Mouse (Mus musculus): ENCODE measurements around the gene Pkp3.
"Not testable (repeated sequence)": the region's sequence is repeated elsewhere in the genome, so short reads cannot be mapped to it uniquely, and the experiment has no call there.

Pkp3 gene

GRCm38 (mm10) chr7:141077841-141078240 lies at the start of gene Pkp3:
Gene Pkp3 (plus strand): TSS chr7:141078218.
- in situ Hi-C loops (cut with MseI, MboI), result no loop called here

GRCm38 (mm10) chr7:141028831-141029230 lies 49.2 kb upstream of the Pkp3 start, which contains the start of gene Gm17387:
Gene Gm17387 (plus strand): TSS chr7:141029131.
- in situ Hi-C loops (cut with MseI, MboI), result no loop called here

DNA sequence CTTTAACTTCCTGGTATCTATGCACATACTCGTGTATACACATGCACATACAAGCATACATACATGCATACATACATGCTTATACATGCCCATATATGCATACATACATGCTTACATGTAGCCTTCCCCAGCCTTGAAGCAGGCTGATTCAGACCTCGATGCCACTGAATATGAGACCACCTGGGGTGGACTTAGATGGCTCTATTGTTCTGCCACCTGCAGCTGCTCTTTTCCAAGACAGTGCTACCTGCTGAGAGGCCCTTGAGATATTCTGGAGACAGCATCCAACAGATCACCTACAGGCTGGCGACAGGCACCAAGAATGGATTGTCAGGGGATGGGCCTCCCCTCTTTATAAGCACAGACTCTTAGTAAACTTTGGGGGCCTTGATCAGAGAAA lies 47.6 kb upstream of the Pkp3 start:
- in situ Hi-C loops (cut with MseI, MboI), result no loop called here

DNA sequence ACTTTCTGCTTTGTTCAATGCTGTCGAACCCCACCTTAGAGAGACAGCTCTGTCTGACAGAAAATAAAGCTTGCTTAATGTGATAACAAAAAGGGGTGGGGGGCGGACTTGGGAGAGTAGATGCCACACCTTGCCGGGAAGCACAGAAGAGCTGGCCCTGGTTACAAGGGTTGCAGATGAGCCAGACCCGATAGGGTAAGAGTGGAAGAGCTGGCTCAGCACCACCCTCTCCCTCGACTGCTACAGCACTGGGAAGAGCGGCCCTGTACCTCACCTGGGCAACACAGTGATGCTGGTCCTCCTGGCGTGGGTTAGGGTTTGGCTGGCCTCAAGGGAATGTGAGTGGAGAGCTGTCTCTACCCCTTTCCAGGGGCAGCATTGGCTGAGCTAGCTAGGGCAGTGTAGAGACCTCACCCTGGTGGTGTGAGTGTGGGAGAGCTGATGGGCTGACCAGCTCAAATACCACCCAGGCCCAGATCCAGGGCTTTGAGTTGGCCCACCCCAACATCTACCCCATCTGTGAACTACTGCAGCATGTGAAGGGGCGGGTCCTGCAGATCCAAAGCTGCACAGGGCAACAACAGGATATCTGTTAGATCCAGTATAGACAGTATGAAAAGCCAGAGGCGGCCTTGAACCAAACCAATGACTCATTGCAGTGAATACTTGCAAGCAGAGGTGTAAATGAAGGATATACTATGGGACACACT lies 45.4 kb upstream of the Pkp3 start:
- in situ Hi-C loops (cut with MseI, MboI), result no loop called here

DNA sequence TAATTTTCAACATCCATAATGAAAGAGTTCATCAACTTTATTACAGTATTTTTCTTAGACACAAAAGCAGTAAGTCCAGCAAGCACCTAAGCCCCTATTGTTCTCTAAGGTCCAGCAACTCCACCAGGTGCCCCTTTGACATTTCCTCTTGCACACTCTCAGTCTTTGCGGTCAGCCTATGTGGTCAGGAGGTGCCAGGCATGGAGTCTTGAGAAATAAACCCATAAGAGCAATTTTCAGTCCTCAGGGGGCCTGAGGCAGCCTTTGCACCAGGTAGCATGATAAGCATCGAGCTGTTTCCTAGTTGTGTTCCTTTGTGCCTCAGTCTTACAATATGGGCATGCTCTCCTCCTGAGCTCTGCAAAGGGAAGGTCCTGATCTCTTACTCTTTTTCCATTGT lies 41.4 kb upstream of the Pkp3 start:
- in situ Hi-C loops (cut with MseI, MboI), result not testable (repeated sequence)

DNA sequence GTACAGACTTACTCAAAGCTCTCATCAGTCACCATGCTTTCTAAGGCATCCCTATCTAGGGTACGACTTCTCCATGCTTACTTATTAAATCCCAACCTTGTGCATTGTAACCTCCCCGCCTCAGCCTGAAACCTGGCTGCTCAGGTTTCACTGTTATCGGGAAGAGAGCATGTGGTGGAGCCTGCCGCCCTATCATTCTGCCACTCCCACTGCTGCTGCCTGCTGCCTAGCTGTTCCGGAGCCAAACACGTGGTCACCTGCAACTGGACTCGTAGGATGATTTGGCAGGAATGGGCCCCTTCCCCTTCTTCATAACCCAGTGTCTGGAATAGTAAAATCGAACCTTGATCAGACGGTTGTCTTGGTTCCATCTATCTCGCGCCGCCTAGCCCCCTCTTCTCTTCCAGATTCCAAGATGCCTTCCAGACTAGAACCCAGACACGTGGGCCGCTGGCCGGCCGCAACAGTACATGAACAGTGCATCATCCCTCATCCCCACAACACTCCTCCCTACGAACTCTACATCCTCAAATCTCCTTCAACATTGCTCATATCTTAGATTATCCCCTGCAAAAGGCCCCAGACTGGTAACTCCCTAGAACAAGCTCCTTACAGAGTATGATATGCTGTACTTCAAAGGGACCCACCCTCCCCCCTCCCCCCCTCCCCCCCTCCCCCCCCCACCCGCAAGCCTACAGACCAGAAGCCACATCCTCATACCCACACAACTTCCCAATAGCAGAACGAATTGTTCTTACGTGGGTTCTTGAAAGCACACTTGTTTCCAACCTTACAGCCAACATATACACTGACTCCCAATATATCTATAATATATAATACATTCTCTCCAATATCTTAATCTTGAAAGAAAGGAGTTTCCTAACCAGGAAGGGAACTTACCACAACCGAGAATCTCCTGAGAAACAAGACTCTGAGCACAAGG lies 39.7 kb upstream of the Pkp3 start:
- in situ Hi-C loops (cut with MseI, MboI), result no loop called here

DNA sequence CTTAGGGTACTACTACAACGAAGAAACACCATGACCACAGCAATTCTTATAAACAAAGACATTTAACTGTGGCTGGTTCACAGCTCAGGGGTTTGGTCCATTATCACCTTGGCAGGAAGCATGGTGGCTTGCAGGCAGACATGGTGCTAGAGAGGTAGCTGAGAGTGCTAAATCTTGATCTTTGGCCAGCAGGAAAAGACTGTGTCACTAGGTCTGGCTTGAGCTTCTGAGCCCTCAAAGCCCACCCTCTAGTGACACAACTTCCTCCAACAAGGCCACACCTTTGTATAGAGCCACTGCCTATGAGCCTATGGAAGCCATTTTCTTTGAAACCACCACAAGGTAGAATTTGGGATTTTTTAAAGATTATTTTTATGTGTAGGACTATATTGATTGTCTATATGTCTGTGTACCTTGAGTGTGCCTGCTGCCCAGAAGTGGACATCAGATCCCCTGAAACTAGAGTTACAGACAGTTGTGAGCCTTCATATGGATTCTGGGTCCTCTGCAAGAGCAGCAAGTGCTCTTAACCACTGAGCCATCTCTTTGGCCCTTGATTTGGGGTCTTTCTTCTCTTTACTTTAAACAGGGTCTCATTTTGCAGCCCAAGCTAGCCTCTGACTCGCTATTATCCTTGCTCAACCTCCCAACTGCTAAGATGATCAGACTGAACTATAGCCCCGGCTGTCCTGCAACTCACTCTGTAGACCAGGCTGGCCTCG lies 38.5 kb upstream of the Pkp3 start:
- in situ Hi-C loops (cut with MseI, MboI), result loop anchor here in 1 of 2 experiments (5.0 kb wide), 1 partner anchor 82 kb away; the partner anchor contains the start of genes Gm45717 and Ifitm2

DNA sequence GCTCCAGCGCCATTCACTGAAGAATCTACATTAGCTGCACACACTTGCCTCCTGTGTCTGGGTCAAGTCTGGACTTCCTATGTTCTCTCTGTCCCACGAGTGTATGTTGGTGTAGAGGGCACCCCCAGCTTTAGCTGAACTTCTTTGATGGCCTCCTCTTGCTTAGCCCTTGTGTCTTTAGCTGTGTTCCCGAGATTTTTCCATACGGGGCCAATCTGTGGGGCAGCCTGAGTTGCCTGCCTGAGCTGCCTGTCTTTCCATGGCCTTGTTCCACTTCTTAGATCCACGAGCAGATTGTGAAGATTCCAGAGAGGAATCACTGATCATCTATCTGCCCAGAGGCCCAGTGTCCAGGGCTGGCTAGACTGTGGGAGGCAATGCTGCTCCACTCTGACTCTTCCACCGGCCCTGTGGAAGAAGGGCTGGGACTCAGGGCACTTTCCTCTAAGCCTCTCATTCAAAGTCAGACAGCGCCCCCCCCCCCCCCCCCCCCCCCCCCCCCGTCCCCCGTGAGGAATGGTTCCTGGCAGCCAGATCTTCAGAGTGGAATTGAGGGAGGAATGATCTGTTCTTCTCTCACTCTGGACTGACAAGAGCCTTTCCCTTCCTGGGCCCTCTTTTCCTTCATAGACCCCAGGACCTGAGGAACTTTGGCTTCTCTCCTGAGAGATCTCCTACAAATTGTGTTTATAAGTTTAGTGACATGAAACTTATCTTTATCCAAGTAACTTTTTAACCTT lies 37.0 kb upstream of the Pkp3 start:
- in situ Hi-C loops (cut with MseI, MboI), result loop anchor here in 1 of 2 experiments (5.0 kb wide), 1 partner anchor 84 kb away; the partner anchor contains the start of genes Gm45717 and Ifitm2

- in situ Hi-C loops (cut with MseI, MboI), result loop anchor here in 1 of 2 experiments (5.0 kb wide), 1 partner anchor 84 kb away; the partner anchor contains the start of genes Gm45717 and Ifitm2
Measured at GRCm38 (mm10) chr7:141041661-141042060, 36.4 kb upstream of the Pkp3 start.

DNA sequence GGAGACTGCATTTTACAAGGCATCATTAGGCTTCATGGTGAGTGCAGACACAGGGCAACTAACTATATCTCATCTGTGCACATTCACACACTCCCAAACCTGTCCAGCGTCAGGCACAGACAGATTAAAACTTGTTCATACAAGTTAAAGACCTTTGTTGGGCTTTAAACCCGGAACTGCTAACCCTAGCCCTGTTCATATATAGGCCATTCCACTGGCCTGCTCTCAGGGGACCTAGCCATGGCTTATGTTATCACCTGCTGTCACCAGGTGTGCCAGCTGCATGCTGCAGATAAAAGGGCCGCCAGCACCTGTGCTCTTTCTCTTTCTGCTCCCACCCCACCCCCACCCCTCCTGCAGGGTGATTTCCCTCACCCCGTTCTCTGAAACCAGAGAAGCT lies 35.5 kb upstream of the Pkp3 start:
- in situ Hi-C loops (cut with MseI, MboI), result loop anchor here in 1 of 2 experiments (5.0 kb wide), 1 partner anchor 85 kb away; the partner anchor contains the start of genes Gm45717 and Ifitm2

GRCm38 (mm10) chr7:141046931-141047580 lies 31.0 kb upstream of the Pkp3 start:
- in situ Hi-C loops (cut with MseI, MboI), result loop anchor here (5.0 kb wide), 2 partner anchors 35 to 90 kb away; partner anchors contain the start of genes Ifitm3 (in 2 of the 2), Gm45717 (in 1 of the 2) and Ifitm2 (in 1 of the 2)

- in situ Hi-C loops (cut with MseI, MboI), result loop anchor here (5.0 kb wide), 2 partner anchors 35 to 90 kb away; partner anchors contain the start of genes Ifitm3 (in 2 of the 2), Gm45717 (in 1 of the 2) and Ifitm2 (in 1 of the 2)
Measured at GRCm38 (mm10) chr7:141047581-141048225, 30.3 kb upstream of the Pkp3 start.

GRCm38 (mm10) chr7:141048226-141049218 lies 29.5 kb upstream of the Pkp3 start:
- in situ Hi-C loops (cut with MseI, MboI), result loop anchor here (5.0 kb wide), 2 partner anchors 36 to 91 kb away; partner anchors contain the start of genes Ifitm3 (in 2 of the 2), Gm45717 (in 1 of the 2) and Ifitm2 (in 1 of the 2)

DNA sequence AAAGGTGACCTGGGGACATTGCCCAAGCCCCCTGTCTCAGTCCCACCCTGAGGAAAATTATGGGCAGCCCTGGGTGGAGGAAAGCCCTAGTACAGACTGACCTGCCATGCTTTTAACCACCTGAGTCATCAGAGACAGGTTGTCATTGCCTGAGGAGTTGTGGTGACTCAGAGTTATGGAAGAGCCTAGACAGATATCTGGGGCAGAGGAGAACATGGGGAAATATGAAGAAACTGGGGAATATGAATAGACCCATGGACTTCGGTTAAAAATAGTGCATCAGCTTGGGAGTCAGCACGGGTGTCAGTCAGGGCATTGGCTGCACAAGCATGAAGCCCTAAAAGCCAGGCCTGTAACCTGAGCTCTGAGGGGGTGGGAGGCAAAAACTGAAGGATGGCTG lies 28.7 kb upstream of the Pkp3 start:
- in situ Hi-C loops (cut with MseI, MboI), result loop anchor here (5.0 kb wide), 2 partner anchors 37 to 92 kb away; partner anchors contain the start of genes Ifitm3 (in 2 of the 2), Gm45717 (in 1 of the 2) and Ifitm2 (in 1 of the 2)

- in situ Hi-C loops (cut with MseI, MboI), result no loop called here
Measured at GRCm38 (mm10) chr7:141051060-141051685, 26.8 kb upstream of the Pkp3 start.

- in situ Hi-C loops (cut with MseI, MboI), result no loop called here
Measured at GRCm38 (mm10) chr7:141052016-141052415, 26.0 kb upstream of the Pkp3 start.

GRCm38 (mm10) chr7:141052421-141052820 lies 25.6 kb upstream of the Pkp3 start:
- in situ Hi-C loops (cut with MseI, MboI), result no loop called here
